26 mouse cellular contexts compared by ENCODE assay signal in genomic region chr9:23136511-23136910, GRCm38 (mm10).
A peak's percentile ranks its signal among the peaks of the same experiment; 100 is the strongest.
DNase-seq lines count a peak whose midpoint lies in the region; ATAC-seq and TF ChIP-seq lines count a peak whose summit lies in the region.
"Had no signal": no experiment of that assay in that cellular context is flagged by ENCODE, and none has a peak within 500 bp of the region (broad histone marks: within the 10 kb centered on the region; RNA-seq: fewer than 3 reads in every experiment).

No protein-coding gene starts in this region.

- TF ChIP-seq POLR2A in heart, adult 2 months (IDR thresholded peaks at IDR 0.05; ENCODE audit: insufficient read depth, low read depth, low read length) = no peak

- no peak overlapping the region for H3K4me3 ChIP-seq in heart, adult 2 months
- no peak overlapping the region for H3K4me3 ChIP-seq in neural tube, embryonic 15.5 days (replicated peaks)
- H3K4me3 ChIP-seq: embryonic facial prominence, embryonic 13.5 days; forebrain, embryonic 10.5 days; forebrain, embryonic 13.5 days; gastrocnemius, adult 2 months; heart, embryonic 15.5 days; hindbrain, embryonic 10.5 days; hindbrain, embryonic 13.5 days; intestine, embryonic 15.5 days had no signal

- peaks cover 3% of the 10 kb centered on the region for H3K4me1 ChIP-seq in heart, adult 2 months (ENCODE audit: control insufficient read depth, insufficient read depth, low read length)
- peaks cover 2% of the 10 kb centered on the region; the same call in 1 of the 2 replicates for H3K4me1 ChIP-seq in neural tube, embryonic 15.5 days

- no peak overlapping the region for H3K27ac ChIP-seq in heart, adult 2 months
- H3K27ac ChIP-seq in neural tube, embryonic 15.5 days (replicated peaks) = no peak overlapping the region
- H3K27ac ChIP-seq: embryonic facial prominence, embryonic 13.5 days; forebrain, embryonic 10.5 days; forebrain, embryonic 13.5 days; gastrocnemius, adult 2 months; heart, embryonic 15.5 days; hindbrain, embryonic 10.5 days; hindbrain, embryonic 13.5 days; intestine, embryonic 15.5 days had no signal

- H3K36me3 ChIP-seq in heart, adult 2 months (ENCODE audit: control insufficient read depth, insufficient read depth, low read length) = no peaks in the 10 kb centered on the region
- no peaks in the 10 kb centered on the region for H3K36me3 ChIP-seq in neural tube, embryonic 15.5 days
- H3K36me3 ChIP-seq: embryonic facial prominence, embryonic 13.5 days; forebrain, embryonic 10.5 days; heart, embryonic 15.5 days; hindbrain, embryonic 10.5 days; hindbrain, embryonic 13.5 days; intestine, embryonic 15.5 days had no signal

- H3K9me3 ChIP-seq in neural tube, embryonic 15.5 days (replicated peaks) = no peaks in the 10 kb centered on the region
- H3K9me3 ChIP-seq: embryonic facial prominence, embryonic 13.5 days; forebrain, embryonic 10.5 days; forebrain, embryonic 13.5 days; heart, embryonic 15.5 days; hindbrain, embryonic 10.5 days; hindbrain, embryonic 13.5 days; intestine, embryonic 15.5 days had no signal

- no peak overlapping the region for H3K4me2 ChIP-seq in neural tube, embryonic 15.5 days
- H3K4me2 ChIP-seq: embryonic facial prominence, embryonic 13.5 days; forebrain, embryonic 13.5 days; heart, embryonic 15.5 days; hindbrain, embryonic 13.5 days; intestine, embryonic 15.5 days had no signal

- H3K27me3 ChIP-seq in heart, adult 2 months (ENCODE audit: control insufficient read depth, insufficient read depth, low read length) = no peaks in the 10 kb centered on the region
- H3K27me3 ChIP-seq in neural tube, embryonic 15.5 days (replicated peaks) = no peaks in the 10 kb centered on the region
- H3K27me3 ChIP-seq: embryonic facial prominence, embryonic 13.5 days; forebrain, embryonic 13.5 days; heart, embryonic 15.5 days; hindbrain, embryonic 13.5 days; intestine, embryonic 15.5 days had no signal

- H3K9ac ChIP-seq in heart, adult 2 months (ENCODE audit: low read depth, low read length) = no peak overlapping the region
- H3K9ac ChIP-seq in neural tube, embryonic 15.5 days (replicated peaks) = no peak overlapping the region
- H3K9ac ChIP-seq: embryonic facial prominence, embryonic 13.5 days; forebrain, embryonic 13.5 days; heart, embryonic 15.5 days; hindbrain, embryonic 13.5 days; intestine, embryonic 15.5 days had no signal

- 71% methylated on average over 5 of the region's 5 CpGs for WGBS in heart, adult 2 months
- WGBS in neural tube, embryonic 15.5 days = 85% methylated on average over 5 of the region's 5 CpGs

- no peak for TF ChIP-seq CTCF in heart, adult 2 months (IDR thresholded peaks at IDR 0.05)

- intact Hi-C loops in heart, adult 2 months (cut with DNase I) = no loop called here
- intact Hi-C loops in heart, postnatal 10 days (cut with DNase I) = no loop called here

- H3K79me2 ChIP-seq in heart, adult 2 months (replicated peaks; ENCODE audit: control insufficient read depth, insufficient read depth, low read length) = no peaks in the 10 kb centered on the region

- DNase-seq in gastrocnemius, postnatal 25 days = peak; percentile 11
- no peak for DNase-seq in gastrocnemius, postnatal 10 days
- peak; percentile 7 to 21 for DNase-seq in heart, adult 2 months
- no peak for DNase-seq in heart, postnatal 10 days
- no peak for DNase-seq in neural tube, embryonic 10.5 days (ENCODE audit: extremely low spot score, low spot score)
- peak; percentile 34 for DNase-seq in skeletal muscle tissue, adult 2 months (ENCODE audit: low read depth, low spot score)
- DNase-seq in spleen, adult 18-20 months = no peak
- DNase-seq: adrenal gland, adult 2 months; adrenal gland, postnatal 14 days; cerebellum, adult 11 months; cerebellum, adult 2 months; cerebellum, adult 9-11 months; cerebellum, postnatal 25 days; gastrocnemius, adult 2 months; kidney, adult 11 months had no signal

- no peak for TF ChIP-seq EP300 in heart, adult 2 months (IDR thresholded peaks at IDR 0.05; ENCODE audit: insufficient read depth, low read depth, low read length)

- peak; percentile 24; the same call in 1 of the 2 replicates for ATAC-seq in neural tube, embryonic 15.5 days (ENCODE audit: low FRiP score)
- ATAC-seq: CD4-positive, CD25-positive, alpha-beta regulatory T cell, adult 4 months; forebrain, embryonic 13.5 days; forebrain, embryonic 16.5 days; hindbrain, embryonic 16.5 days; intestine, embryonic 15.5 days had no signal

Comparison
In these comparisons a context has a peak if more than half of its experiments do, and no peak if none do; other contexts are left out.
1. DNase-seq: peak in gastrocnemius, postnatal 25 days (single experiment), heart, adult 2 months (2 of 2) and skeletal muscle tissue, adult 2 months (single experiment); none in gastrocnemius, postnatal 10 days (single experiment), heart, postnatal 10 days (0 of 2), neural tube, embryonic 10.5 days (single experiment) and spleen, adult 18-20 months (0 of 2).